Mouse (Mus musculus): ENCODE measurements at regions not wholly inside any gene's neighbourhood (a gene's known extent, or its start where the extent isn't known, plus 50 kb on each side); places are given as distances from the start of the nearest gene placed in this dataset.

DNA sequence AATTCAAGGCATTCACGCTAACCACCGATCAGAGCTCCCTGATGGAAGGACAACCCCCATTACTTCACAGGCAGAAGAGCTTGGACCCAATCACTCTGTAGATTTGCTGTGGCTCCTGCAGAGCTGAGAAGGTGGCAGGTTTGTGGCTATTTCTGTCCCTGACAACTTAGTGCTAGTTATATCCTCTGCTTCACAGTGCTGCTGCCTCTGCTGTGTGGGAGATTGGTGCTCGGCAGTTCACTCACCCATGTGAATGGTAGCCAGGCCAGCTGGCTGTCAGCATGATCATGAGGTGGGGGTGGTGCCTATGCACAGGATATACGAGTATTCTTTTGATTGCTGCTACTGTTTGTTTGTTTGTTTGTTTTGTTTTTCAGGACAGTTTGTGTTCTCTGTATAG, 113.9 kb downstream of the Gm10131 start:
- peak; percentile 3 to 25 for DNase-seq (ENCODE audit: low spot score in 2 of 2)

DNA sequence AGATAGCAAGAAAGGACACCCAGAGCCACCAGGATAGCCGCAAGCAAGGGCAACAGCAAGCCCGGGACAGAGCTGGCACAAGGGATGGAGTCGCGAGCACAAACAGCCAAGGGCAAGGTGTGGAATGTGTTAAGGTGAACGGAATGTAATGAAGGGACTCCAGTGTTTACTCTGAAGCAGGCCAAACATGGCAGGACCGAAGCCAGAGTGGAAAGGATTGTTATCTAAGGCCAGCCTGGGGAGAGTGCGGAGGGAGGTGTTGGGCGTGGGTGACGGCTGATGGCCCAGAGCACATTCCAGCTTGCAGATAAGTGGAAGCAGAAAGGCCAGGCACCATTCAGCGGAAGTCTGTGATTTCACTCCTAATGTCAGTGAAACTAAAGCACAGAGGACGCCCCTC, 118.6 kb downstream of the Gm10131 start:
- DNase-seq (ENCODE audit: low spot score in 2 of 2), result no peak

DNA sequence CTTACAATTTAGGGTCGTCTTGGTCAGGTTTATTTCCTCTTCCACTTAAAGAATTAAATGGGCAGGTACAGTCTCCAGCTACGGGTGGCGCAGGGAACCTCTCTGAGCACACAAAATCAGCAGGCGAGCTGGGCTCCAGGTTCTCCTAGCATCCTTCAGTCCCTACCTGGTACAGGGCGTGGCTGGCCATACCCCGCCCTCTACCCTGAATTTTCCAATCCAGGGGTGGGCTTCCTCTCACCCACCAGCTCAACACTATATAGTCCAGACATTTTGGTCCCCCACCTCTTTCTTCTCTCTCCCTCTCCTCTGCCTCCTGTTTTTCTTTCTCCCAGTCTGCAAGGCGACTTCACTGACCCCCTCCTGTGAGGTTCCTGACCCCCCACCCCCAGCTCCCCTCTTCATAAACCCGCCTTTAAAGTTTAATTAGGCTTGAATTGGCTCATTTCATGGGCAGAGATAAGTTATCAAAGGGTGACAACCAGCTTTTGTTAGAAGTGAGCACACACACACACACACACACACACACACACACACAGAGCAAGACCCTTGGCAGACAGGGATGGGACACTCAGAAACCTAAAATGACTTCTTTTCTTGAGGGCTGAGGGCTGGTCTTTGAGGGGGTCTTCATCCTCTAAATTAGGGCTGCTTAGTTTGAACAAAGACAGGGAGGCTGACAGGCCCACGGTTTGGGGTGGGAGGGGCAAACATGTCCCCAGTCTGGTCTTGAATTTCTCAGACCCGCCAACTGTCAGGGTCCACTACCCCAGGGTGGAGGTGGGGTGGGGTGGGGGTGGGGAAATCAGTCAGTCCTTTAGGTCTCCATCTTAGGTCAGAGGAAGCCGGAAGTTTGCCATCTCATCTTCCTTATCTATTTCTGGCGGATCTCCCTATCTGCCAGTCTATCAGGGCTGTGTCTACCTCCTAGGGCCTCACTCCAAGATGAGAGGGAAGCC, 119.3 kb downstream of the Gm10131 start:
- no peak for DNase-seq (ENCODE audit: low spot score in 2 of 2)

DNA sequence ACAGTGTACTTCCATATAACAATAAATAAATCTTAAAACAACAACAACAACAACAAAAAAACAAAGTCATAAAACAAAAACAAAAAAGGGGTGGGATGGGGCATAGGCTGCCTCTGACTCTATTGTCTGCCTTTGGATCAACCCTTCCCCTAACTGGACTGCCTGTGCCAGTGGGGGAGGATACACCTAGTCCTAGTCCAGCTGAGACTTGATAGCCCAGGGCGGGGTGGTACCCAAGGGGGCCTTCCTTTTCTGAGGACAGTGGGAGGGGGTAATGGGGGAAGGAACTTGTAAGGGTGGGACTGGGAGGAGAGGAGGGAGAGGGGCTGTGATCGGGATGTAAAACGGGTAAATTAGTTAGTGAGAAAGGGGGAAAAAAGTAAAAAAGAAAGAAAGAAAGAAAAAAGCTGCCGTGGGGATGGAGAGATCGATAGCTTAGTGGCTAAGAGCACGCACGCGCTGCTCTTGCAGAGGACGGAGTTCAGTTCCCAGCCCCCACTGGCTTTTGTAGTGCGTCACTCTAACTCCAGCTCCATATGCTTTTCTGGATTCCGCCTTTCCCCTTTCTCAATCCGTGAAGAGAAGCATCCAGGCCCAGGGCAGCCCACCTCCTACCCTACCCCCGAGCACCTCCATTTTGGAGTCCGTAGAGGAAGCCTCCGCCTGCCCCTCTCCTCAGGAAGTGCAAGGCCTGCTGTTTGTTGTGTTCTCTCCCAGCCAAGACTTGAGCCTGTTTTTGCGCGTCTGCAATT, 120.2 kb downstream of the Gm10131 start:
- DNase-seq (ENCODE audit: low spot score in 2 of 2), result no peak

DNA sequence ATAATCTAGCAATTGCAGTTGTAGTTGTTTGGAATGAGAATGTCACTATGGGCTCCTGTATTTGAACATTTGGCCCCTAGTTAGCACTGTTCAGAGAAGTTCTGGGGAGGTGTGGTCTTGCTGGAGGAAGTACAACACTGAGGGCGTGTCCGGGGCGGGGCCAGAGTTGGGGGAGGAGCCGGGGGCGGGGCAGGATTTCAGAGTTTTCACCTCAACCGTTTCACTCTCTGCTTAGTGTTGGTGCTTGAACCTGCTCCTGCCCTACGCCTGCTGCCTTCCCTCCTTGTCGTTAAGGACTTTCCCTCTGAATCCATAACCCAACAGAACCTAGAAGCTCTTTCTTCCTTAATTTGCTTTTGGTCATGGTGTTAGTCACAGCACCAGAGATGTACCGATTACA, 121.5 kb downstream of the Gm10131 start:
- no peak for DNase-seq (ENCODE audit: low spot score in 2 of 2)

DNA sequence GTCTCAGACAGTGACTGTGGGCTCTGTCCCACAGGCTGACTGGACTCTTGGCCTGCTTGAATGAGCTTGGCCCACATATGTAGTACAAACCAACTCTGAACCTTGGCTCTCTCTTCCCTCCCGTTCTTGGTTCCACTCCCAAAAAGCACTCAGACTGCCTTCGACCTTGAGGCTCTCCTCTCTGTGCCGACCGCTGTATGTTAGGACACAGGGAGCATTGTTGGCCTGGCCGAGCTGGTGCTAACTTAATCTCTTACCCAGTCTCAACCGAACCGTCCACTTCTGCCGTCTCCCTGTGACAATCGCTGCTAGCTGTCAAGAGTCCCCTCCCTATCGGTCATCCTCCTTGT, 123.8 kb downstream of the Gm10131 start:
- DNase-seq (ENCODE audit: low spot score in 2 of 2), result no peak

DNA sequence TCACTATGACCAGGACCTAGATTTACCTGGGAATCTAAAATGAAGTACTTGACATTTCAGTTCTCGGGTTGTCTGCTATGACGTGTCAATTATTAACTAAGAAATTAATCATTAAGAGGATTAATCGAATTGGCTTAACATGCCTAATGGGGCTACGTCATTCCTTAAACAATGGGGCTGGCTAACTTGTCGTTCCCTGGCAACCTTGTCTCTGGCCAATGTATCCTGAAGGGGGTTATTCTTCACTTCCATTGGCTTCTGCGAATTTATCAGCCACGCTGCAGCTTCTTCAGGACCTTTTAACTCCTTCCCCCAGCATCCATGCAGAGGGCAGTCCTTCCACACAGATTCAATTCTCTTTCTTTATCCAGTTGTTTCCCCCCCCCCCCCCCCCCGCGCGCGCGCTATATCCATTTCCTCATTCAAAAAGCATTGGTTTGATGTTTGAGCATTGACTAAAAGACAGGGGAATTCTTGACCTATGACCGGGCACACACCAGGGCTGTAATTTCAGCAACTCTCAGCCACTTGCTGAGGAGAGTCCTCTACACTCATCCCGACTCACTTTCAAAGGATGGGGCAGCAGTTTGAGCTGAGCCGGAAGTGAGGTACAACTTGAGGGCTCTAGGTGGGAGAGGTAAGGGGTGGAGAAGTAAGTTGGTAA, 124.3 kb downstream of the Gm10131 start:
- no peak for DNase-seq (ENCODE audit: low spot score in 2 of 2)

DNA sequence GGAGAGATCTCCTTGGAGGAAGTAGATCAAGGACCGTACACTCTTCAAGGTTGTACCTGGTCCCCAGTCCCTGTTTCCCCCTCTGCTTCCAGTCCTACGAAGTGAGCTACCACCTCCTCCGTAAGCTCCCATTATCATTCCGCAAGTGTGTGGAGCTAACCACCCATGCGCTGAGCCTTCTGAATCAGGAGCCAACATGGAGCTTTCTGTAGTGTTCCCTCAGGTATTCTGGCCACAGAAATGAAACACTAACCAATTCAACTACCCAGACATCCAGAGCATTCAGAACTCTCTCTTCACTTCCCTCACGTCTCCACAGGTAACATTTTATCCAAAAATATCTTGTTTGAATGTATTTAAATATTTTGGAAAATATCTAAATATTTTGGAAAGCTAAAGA, 124.9 kb downstream of the Gm10131 start:
- no peak for DNase-seq (ENCODE audit: low spot score in 2 of 2)

DNA sequence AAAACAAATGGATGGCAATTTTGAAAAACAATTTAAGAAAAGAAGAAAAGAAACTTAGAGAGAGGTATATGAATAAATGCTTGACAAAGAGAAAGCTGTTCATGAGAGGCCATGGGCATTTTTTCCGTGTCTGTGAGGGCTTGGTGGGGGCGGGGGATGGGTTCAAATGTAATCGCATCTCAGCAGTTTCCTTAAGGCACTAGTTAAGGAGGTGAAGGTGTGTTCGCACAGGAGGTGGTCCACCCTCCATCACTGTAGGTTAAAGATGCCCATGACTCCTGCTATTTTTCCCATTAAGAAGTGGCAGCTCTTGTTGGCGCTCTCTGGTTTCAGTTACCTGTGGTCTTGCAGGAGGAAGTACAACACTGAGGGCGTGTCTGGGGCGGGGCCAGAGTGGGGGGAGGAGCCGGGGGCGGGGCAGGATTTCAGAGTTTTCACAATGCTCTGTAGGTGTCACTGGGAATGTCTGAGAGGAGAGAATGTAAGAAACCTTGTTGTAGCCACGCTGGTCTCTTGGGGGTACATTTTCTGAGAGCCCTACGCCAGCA, 126.0 kb downstream of the Gm10131 start:
- DNase-seq (ENCODE audit: low spot score in 2 of 2), result no peak

DNA sequence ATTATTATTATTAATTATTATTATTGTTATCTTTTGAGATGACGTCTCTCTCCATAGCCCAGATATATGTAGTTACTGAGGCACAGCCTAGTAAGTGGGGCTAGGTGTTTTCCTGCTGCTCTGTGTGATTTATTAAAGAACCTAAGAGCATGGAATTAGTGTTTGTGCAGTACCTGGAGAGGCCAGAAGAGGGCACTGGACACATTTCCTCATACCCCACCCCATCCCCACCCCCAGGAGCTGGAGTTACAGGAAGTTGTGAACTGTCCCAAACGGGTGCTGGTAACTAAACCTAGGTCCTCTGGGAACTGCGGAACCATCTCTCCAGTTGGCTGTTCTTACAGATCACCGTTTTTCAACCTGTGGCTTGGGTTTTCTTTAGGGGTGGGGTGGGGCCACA, 129.9 kb downstream of the Gm10131 start:
- no peak for DNase-seq (ENCODE audit: low spot score in 2 of 2)

DNA sequence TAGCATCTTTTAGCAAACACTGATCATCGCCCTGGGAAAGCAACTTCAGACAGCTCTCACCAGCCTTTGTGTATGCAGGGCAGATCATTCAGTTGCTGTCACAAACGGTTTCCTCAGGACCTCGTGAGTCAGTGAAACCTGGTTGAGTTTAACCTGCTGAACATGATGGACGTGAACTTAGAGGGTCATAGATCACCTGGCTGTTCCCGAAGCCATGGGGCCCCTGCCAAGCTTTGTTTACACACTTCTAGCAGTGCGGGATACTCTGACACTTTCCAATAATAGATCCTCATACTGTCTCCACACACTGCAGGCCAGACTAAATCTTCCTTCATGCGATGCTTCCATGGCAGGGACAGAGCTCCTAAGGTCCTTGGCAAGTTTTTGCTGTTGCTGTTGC, 130.5 kb downstream of the Gm10131 start:
- no peak for DNase-seq (ENCODE audit: low spot score in 2 of 2)
